Mouse (Mus musculus) lung, embryonic 16.5 days (tissue): ENCODE data around the gene Actr3. TPM values are rescaled to one million over a fixed set of nuclear protein-coding genes. Genes with fewer than 3 reads are reported as not detected.
A peak's percentile ranks its signal among the peaks of the same experiment; 100 is the strongest.
"Not testable (repeated sequence)": the region's sequence is repeated elsewhere in the genome, so short reads cannot be mapped to it uniquely, and the experiment has no call there.

Source experiments
- ATAC-seq: fragments of 200-750 bp; cut with Nextera tagmentation; 2 replicates; pipeline ENCODE4 v1.8.0; 2017; ENCODE audit warnings: low read depth, mild to moderate bottlenecking, moderate library complexity
- H3K27ac ChIP-seq: fragments of 300-500 bp; sonication (generic); 2 replicates; pipeline ENCODE4 v1.5.1; 2014; ENCODE audit warnings: mild to moderate bottlenecking, control low read depth, low read length
- H3K27me3 ChIP-seq: fragments of 300-500 bp; sonication (generic); 2 replicates; pipeline ENCODE4 v1.6.1; 2014; ENCODE audit warnings: low read depth, low read length, mixed read lengths; ENCODE audit not compliant: control insufficient read depth, insufficient read depth
- H3K36me3 ChIP-seq: fragments of 300-500 bp; sonication (generic); 2 replicates; pipeline ENCODE4 v1.6.1; 2014; ENCODE audit warnings: low read length; ENCODE audit not compliant: control insufficient read depth, insufficient read depth
- H3K4me1 ChIP-seq: fragments of 300-500 bp; sonication (generic); replicated peaks from 2 replicates; pipeline ENCODE4 v1.6.1; 2014; ENCODE audit warnings: low read length, mixed read lengths; ENCODE audit not compliant: control insufficient read depth, insufficient read depth
- H3K4me2 ChIP-seq: fragments of 300-500 bp; sonication (generic); 2 replicates; pipeline ENCODE4 v1.6.1; 2014; ENCODE audit warnings: low read depth, low read length, control low read depth
- H3K4me3 ChIP-seq: fragments of 300-500 bp; sonication (generic); 2 replicates; pipeline ENCODE4 v1.5.1; 2014; ENCODE audit warnings: mild to moderate bottlenecking, low read length, control low read depth
- H3K9ac ChIP-seq: fragments of 300-500 bp; sonication (generic); 2 replicates; pipeline ENCODE4 v1.6.1; 2014; ENCODE audit warnings: low read length, control low read depth
- H3K9me3 ChIP-seq: fragments of 300-500 bp; sonication (generic); 2 replicates; pipeline ENCODE4 v1.6.1; 2016; ENCODE audit warnings: low read length; ENCODE audit not compliant: control insufficient read depth
- WGBS: fragments of 180-500 bp; shearing (Covaris S2); extraction: QIAGEN DNeasy Blood & Tissue Kit; methylation state at CpG from one replicate; pipeline ENCODE4 v1.1.7; 2014; 5-methylcytosine and 5-hydroxymethylcytosine counted together
- polyA plus RNA-seq: library from polyadenylated mRNA; unstranded; fragments of >200 nt; fragmentation: Nextera tagmentation; extraction: Ambion mirVana; gene quantifications from 2 replicates; pipeline ENCODE4 v1.2.1, GENCODE M21; 2015

Gene Actr3
- polyA plus RNA-seq, 1 experiment from 2014 or later = 329 TPM

DNA sequence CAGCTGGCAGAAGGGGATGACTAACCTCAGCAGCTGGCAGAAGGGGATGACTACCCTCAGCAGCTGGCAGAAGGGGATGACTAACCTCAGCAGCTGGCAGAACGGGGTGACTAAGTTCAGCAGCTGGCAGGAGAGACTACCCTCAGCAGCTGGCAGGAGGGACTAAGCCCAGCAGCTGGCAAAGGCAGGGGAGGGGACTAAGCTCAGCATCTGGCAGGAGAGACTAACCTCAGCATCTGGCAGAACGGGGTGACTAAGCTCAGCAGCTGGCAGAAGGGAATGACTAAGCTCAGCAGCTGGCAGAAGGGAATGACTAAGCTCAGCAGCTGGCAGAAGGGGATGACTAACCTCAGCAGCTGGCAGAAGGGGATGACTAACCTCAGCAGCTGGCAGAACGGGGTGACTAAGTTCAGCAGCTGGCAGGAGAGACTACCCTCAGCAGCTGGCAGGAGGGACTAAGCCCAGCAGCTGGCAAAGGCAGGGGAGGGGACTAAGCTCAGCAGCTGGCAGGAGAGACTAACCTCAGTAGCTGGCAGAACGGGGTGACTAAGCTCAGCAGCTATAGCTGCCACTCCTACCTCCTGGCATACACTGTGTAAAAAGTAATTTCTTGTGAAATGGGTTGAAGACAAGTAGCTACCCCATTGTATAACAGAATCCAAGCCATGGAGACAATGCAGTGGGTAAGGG lies 45.3 kb downstream of the Actr3 start:
- peaks cover 12% of the 10 kb centered on the region for H3K36me3 ChIP-seq
- 88% methylated on average over 4 of the region's 4 CpGs for WGBS
- H3K4me1 ChIP-seq, H3K4me3 ChIP-seq, H3K4me2 ChIP-seq, H3K27ac ChIP-seq, H3K9ac ChIP-seq, ATAC-seq, H3K27me3 ChIP-seq, H3K9me3 ChIP-seq: not testable (repeated sequence)

DNA sequence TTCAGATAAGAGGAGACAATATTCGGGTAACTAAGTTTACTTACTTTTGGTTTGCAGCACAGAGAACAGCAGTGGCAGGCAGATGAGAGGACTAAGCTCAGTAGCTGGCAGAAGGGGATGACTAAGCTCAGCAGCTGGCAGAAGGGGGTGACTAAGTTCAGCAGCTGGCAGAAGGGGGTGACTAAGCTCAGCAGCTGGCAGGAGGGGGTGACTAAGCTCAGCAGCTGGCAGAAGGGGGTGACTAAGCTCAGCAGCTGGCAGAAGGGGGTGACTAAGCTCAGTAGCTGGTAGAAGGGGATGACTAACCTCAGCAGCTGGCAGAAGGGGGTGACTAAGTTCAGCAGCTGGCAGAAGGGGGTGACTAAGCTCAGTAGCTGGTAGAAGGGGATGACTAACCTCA lies 45.9 kb downstream of the Actr3 start:
- WGBS = 59% methylated on average over 1 of the region's 1 CpGs
- H3K27ac ChIP-seq, H3K4me2 ChIP-seq, H3K9ac ChIP-seq, ATAC-seq, H3K4me3 ChIP-seq, H3K4me1 ChIP-seq, H3K9me3 ChIP-seq, H3K27me3 ChIP-seq: not testable (repeated sequence)
- H3K36me3 ChIP-seq = peaks cover 10% of the 10 kb centered on the region

DNA sequence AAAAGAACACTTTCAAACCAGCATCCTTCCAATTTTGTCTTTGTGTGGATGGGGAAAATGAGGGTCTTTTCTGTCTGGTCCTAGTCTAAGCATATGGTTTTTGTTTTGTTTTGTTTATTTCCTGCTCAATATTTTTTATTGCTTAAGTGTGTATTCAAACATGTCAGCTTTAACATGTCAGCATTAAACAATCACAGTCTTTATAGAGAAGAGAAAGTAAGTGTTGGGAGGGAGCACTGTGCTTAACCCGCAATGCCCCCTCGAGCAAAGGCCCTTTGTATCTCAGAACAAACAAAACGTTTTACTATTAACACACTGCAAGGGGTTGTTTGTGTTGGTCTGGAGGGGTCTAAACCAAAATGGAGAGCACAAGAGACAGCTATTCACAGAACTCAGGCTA lies 47.2 kb downstream of the Actr3 start:
- H3K4me3 ChIP-seq = no peak overlapping the region
- no peaks in the 10 kb centered on the region for H3K27me3 ChIP-seq
- H3K27ac ChIP-seq = peak overlapping the region; percentile 39; the same call in 1 of the 2 replicates
- 16% methylated on average over 3 of the region's 3 CpGs for WGBS
- no peak overlapping the region for H3K9ac ChIP-seq
- H3K9me3 ChIP-seq = no peaks in the 10 kb centered on the region
- H3K4me2 ChIP-seq = no peak overlapping the region
- ATAC-seq = peak; percentile 74
- H3K36me3 ChIP-seq = peaks cover 8% of the 10 kb centered on the region
- no peaks in the 10 kb centered on the region for H3K4me1 ChIP-seq

DNA sequence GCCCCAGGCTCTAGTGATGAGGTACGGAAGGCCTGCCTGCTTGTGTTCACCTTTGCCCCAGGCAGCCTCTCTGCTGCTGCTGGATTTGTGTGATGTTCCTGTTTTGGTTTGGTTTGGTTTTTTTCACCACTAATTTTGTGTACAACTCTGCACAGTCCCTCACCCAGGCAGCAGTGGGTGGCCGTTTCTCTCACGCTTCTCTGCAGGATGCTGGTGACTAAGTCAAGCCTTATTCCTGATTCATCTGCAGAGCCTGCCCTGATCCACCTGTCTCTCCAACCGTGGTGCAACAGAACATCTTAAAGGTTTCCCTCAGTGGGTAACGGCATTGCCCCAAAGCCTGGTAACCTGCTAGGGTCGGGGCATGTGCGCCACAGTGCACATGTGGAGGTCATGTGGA lies 49.3 kb downstream of the Actr3 start:
- 61% methylated on average over 7 of the region's 7 CpGs for WGBS
- Histone ChIP-seq H3K27me3 (no peaks in the 10 kb centered on the region), H3K36me3 (peaks cover 4% of the 10 kb centered on the region), H3K4me2 (no peak overlapping the region), H3K4me3 (no peak overlapping the region), H3K27ac (no peak overlapping the region), H3K4me1 (no peaks in the 10 kb centered on the region), H3K9ac (no peak overlapping the region), H3K9me3 (no peaks in the 10 kb centered on the region)
- no peak for ATAC-seq

- Histone ChIP-seq H3K27ac (no peak overlapping the region), H3K27me3 (no peaks in the 10 kb centered on the region), H3K4me2 (no peak overlapping the region), H3K4me1 (no peaks in the 10 kb centered on the region), H3K9me3 (no peaks in the 10 kb centered on the region), H3K9ac (no peak overlapping the region), H3K36me3 (no peaks in the 10 kb centered on the region), H3K4me3 (no peak overlapping the region)
- WGBS = 58% methylated on average over 6 of the region's 6 CpGs
- no peak for ATAC-seq
Observed at GRCm38 (mm10) chr1:125382622-125383021, 52.9 kb downstream of the Actr3 start.

DNA sequence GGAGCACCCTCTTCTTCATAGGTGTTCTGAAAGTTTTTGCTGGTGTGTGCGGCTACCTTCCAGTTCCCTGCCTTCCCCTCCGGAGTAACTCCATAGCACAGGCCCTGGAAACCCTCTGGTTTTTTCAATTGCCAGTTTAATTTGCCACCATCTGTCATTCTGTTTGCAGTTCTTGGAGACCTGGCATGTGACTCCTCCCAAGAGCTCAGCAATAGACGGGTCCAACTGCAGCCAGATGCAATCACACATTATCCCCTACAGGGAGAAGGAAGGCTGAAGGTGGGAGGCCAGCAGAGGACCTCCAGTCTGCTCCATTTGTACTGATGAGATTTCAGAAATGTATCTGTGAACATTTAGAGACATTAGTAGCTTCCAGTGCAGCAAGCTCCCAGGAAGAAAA lies 56.6 kb downstream of the Actr3 start:
- Histone ChIP-seq H3K27me3 (no peaks in the 10 kb centered on the region), H3K4me3 (no peak overlapping the region), H3K9me3 (no peaks in the 10 kb centered on the region), H3K27ac (no peak overlapping the region), H3K9ac (no peak overlapping the region), H3K36me3 (no peaks in the 10 kb centered on the region), H3K4me2 (no peak overlapping the region), H3K4me1 (no peaks in the 10 kb centered on the region)
- no peak for ATAC-seq
- WGBS = 55% methylated on average over 3 of the region's 3 CpGs

DNA sequence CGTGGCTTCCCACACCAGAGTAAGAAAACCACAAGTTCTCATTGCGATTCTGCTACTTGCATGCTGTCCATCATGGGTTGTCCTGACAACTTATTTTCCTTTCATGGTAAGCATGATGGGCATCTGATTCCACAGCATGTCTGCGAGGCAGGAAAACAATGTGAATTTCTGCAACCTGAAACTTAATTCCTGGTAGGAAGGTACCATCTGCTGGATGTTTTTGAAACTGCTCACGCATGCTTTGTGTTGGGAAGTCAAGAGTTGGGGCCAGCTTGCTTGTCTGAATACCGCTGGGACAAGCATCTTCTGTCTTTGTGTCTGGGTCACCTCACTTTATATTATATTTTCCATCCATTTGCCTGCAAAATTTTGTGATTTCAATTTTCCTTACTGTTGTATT lies 62.7 kb downstream of the Actr3 start:
- H3K4me2 ChIP-seq = no peak overlapping the region
- no peaks in the 10 kb centered on the region for H3K9me3 ChIP-seq
- H3K36me3 ChIP-seq = no peaks in the 10 kb centered on the region
- H3K4me1 ChIP-seq = no peaks in the 10 kb centered on the region
- 74% methylated on average over 5 of the region's 5 CpGs for WGBS
- no peaks in the 10 kb centered on the region for H3K27me3 ChIP-seq
- H3K9ac ChIP-seq = no peak overlapping the region
- ATAC-seq = no peak
- H3K27ac ChIP-seq = no peak overlapping the region
- no peak overlapping the region for H3K4me3 ChIP-seq

- Histone ChIP-seq H3K4me3 (no peak overlapping the region), H3K4me2 (no peak overlapping the region), H3K9ac (no peak overlapping the region), H3K27ac (no peak overlapping the region), H3K36me3 (no peaks in the 10 kb centered on the region), H3K27me3 (no peaks in the 10 kb centered on the region), H3K4me1 (no peaks in the 10 kb centered on the region), H3K9me3 (no peaks in the 10 kb centered on the region)
- 21% methylated on average over 6 of the region's 6 CpGs for WGBS
- ATAC-seq = peak; percentile 64; the same call in 1 of the 2 replicates
Observed at GRCm38 (mm10) chr1:125370779-125371178, 64.7 kb downstream of the Actr3 start.

DNA sequence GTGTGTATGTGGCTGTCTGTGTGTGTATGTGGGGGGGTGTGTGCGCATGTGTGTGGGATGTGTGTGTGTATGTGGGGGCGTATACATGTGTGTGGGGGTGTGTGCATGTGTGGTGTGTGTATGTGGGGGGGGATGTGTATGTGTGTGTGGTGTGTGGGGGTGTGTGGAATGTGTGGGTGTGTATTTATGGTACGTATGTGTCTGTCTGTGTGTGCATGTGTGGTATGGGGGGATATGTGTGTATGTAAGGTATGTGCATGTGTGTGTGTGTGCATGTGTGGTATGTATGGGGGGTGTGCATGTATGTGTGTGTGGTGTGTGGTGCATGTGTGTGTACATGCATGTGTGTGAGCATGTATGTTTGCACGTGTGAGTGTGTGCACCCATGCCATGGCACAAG lies 70.0 kb downstream of the Actr3 start:
- WGBS = 89% methylated on average over 4 of the region's 4 CpGs
- Histone ChIP-seq H3K36me3 (no peaks in the 10 kb centered on the region), H3K4me1 (no peaks in the 10 kb centered on the region), H3K27ac (no peak overlapping the region), H3K9ac (no peak overlapping the region), H3K4me2 (no peak overlapping the region), H3K27me3 (no peaks in the 10 kb centered on the region), H3K9me3 (no peaks in the 10 kb centered on the region), H3K4me3 (no peak overlapping the region)
- ATAC-seq = 0 out of 2 replicates have a peak, but pooled peaks have one; percentile 26
